Mouse (Mus musculus) kidney, postnatal 10 days (tissue): Measurements from ENCODE around the gene Rab3il1.

Experiments used
- DNase-seq: peaks from one replicate; pipeline ENCODE4 v3.0.0; 2021; ENCODE audit warnings: mixed read lengths

The Rab3il1 gene

GRCm38 (mm10) chr19:10015442-10015841 lies 14.0 kb downstream of the Rab3il1 start:
- DNase-seq, result no peak

GRCm38 (mm10) chr19:10016151-10016550 lies 14.7 kb downstream of the Rab3il1 start:
- no peak for DNase-seq

- peak; percentile 96 for DNase-seq
Measured at GRCm38 (mm10) chr19:10017637-10018526, 16.4 kb downstream of the Rab3il1 start.

- no peak for DNase-seq
Measured at GRCm38 (mm10) chr19:10018527-10018818, 17.0 kb downstream of the Rab3il1 start.

GRCm38 (mm10) chr19:10019214-10019760 lies 17.8 kb downstream of the Rab3il1 start:
- DNase-seq, result no peak

GRCm38 (mm10) chr19:10021981-10022380 lies 20.5 kb downstream of the Rab3il1 start:
- DNase-seq, result no peak

GRCm38 (mm10) chr19:10022414-10023303 lies 21.2 kb downstream of the Rab3il1 start:
- peak; percentile 76 for DNase-seq

GRCm38 (mm10) chr19:10023304-10023758 lies 21.9 kb downstream of the Rab3il1 start:
- DNase-seq, result peak; percentile 56

GRCm38 (mm10) chr19:10025169-10025875 lies 23.9 kb downstream of the Rab3il1 start:
- peak; percentile 88 for DNase-seq

GRCm38 (mm10) chr19:10029746-10030145 lies 28.3 kb downstream of the Rab3il1 start:
- no peak for DNase-seq

- DNase-seq, result peak; percentile 71
Measured at GRCm38 (mm10) chr19:10033211-10033973, 31.9 kb downstream of the Rab3il1 start.

GRCm38 (mm10) chr19:10034356-10034755 lies 32.9 kb downstream of the Rab3il1 start:
- no peak for DNase-seq

- peak; percentile 92 for DNase-seq
Measured at GRCm38 (mm10) chr19:10034785-10035447, 33.4 kb downstream of the Rab3il1 start.

GRCm38 (mm10) chr19:10037534-10037933 lies 36.1 kb downstream of the Rab3il1 start:
- DNase-seq, result peak; percentile 75

GRCm38 (mm10) chr19:10038364-10038763 lies 36.9 kb downstream of the Rab3il1 start:
- no peak for DNase-seq

- DNase-seq, result peak; percentile 79
Measured at GRCm38 (mm10) chr19:10038910-10039309, 37.4 kb downstream of the Rab3il1 start.

GRCm38 (mm10) chr19:10039615-10040014 lies 38.1 kb downstream of the Rab3il1 start:
- DNase-seq, result peak; percentile 59

- DNase-seq, result no peak
Measured at GRCm38 (mm10) chr19:10040866-10041387, 39.5 kb downstream of the Rab3il1 start.

- peak; percentile 91 for DNase-seq
Measured at GRCm38 (mm10) chr19:10041388-10042148, 40.1 kb downstream of the Rab3il1 start, which contains the start of gene Fads3. Gene Fads3, plus strand, starts transcription at chr19:10041569.

- no peak for DNase-seq
Measured at GRCm38 (mm10) chr19:10042232-10042631, 40.8 kb downstream of the Rab3il1 start.
